ENCODE assay signal across 9 mouse cellular contexts in the genomic region with DNA sequence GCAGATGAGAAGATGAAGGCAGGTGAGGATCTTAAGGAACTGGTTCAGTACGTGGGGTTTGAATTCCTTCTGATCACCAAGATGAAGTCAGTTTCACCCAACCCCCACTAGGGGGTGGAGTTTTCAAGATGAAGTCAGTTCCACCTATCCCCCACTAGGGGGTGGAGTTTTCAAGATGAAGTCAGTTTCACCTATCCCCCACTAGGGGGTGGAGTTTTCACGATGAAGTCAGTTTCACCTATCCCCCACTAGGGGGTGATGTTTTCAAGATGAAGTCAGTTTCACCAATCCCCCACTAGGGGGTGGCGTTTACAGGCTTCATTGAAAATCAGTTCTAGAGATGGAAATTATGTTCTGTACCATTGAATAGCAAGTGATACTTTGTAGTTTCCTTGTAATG.
DNase-seq lines count a peak whose midpoint lies in the region; ATAC-seq and TF ChIP-seq lines count a peak whose summit lies in the region.
"Had no signal": no experiment of that assay in that cellular context is flagged by ENCODE, and none has a peak within 500 bp of the region (broad histone marks: within the 10 kb centered on the region; RNA-seq: fewer than 3 reads in every experiment).

No protein-coding gene starts in this region.

- H3K4me2 ChIP-seq in neural tube, embryonic 15.5 days = no peak overlapping the region
- H3K4me2 ChIP-seq: liver, embryonic 13.5 days had no signal

- 93% methylated on average over 3 of the region's 3 CpGs for WGBS in neural tube, embryonic 15.5 days

- no peaks in the 10 kb centered on the region for H3K27me3 ChIP-seq in neural tube, embryonic 15.5 days (replicated peaks)
- H3K27me3 ChIP-seq: liver, embryonic 13.5 days had no signal

- H3K27ac ChIP-seq in left cerebral cortex, adult 2 months = no peak overlapping the region
- no peak overlapping the region for H3K27ac ChIP-seq in neural tube, embryonic 15.5 days (replicated peaks)
- H3K27ac ChIP-seq: liver, embryonic 13.5 days had no signal

- H3K4me1 ChIP-seq in neural tube, embryonic 15.5 days = no peaks in the 10 kb centered on the region
- H3K4me1 ChIP-seq: liver, embryonic 13.5 days had no signal

- H3K9ac ChIP-seq in neural tube, embryonic 15.5 days (replicated peaks) = no peak overlapping the region
- H3K9ac ChIP-seq: liver, embryonic 13.5 days had no signal

- no peaks in the 10 kb centered on the region for H3K36me3 ChIP-seq in neural tube, embryonic 15.5 days
- H3K36me3 ChIP-seq: liver, embryonic 13.5 days had no signal

- H3K9me3 ChIP-seq in neural tube, embryonic 15.5 days (replicated peaks) = no peaks in the 10 kb centered on the region
- H3K9me3 ChIP-seq: liver, embryonic 13.5 days had no signal

- TF ChIP-seq CTCF in left cerebral cortex, adult 2 months (IDR thresholded peaks at IDR 0.05) = peak; percentile 87

- intact Hi-C loops in left cerebral cortex, adult 2 months (cut with DNase I) = loop anchor here (10.0 kb wide), 3 partner anchors 251 to 1291 kb away; no protein-coding TSS in a partner anchor

- DNase-seq in left cerebral cortex, adult 2 months (ENCODE audit: extremely low spot score in 1 of 2, low spot score in 2 of 2) = no peak
- DNase-seq in left cerebral cortex, adult 11 months (ENCODE audit: low spot score) = no peak
- DNase-seq in ES-CJ7 (ENCODE audit: low read depth, low spot score) (peak; percentile 67), adipocyte (ENCODE audit: low spot score) (peak; percentile 62)
- DNase-seq in mesoderm, embryonic 11.5 days (ENCODE audit: low read depth, low spot score) = peak; percentile 62
- DNase-seq in cerebellum, adult 8-10 months = no peak
- no peak for DNase-seq in adrenal gland, adult 2 months
- DNase-seq: liver, embryonic 13.5 days had no signal

- no peak for ATAC-seq in neural tube, embryonic 15.5 days (ENCODE audit: low FRiP score)

- no peak overlapping the region for H3K4me3 ChIP-seq in left cerebral cortex, adult 2 months
- H3K4me3 ChIP-seq in neural tube, embryonic 15.5 days (replicated peaks) = no peak overlapping the region
- H3K4me3 ChIP-seq: liver, embryonic 13.5 days had no signal

Comparison
In these comparisons a context has a peak if more than half of its experiments do, and no peak if none do; other contexts are left out.
1. DNase-seq: peak in ES-CJ7 (single experiment), adipocyte (single experiment) and mesoderm, embryonic 11.5 days (single experiment); none in left cerebral cortex, adult 2 months (0 of 2), left cerebral cortex, adult 11 months (single experiment), cerebellum, adult 8-10 months (single experiment) and adrenal gland, adult 2 months (single experiment).